Mouse (Mus musculus): Measurements from ENCODE around the gene Recql5. TPM values are rescaled to one million over a fixed set of nuclear protein-coding genes. Genes with fewer than 3 reads are reported as not detected.

Recql5 gene
- 12.3 and 23.3 TPM in 2 replicates for total RNA-seq (2015)
- 16.0 and 17.7 TPM in 2 replicates for total RNA-seq (2017)

GRCm38 (mm10) chr11:115933108-115933746 lies at the start of gene Recql5, which contains the start of gene Sap30bp:
Gene Recql5 (minus strand): TSS chr11:115933477.
Gene Sap30bp (plus strand): TSS chr11:115933282.
- ATAC-seq (replicated peaks; ENCODE audit: poor library complexity): peak; percentile 99

- no peak for ATAC-seq (replicated peaks; ENCODE audit: poor library complexity)
Measured at GRCm38 (mm10) chr11:115982472-115982871, 49.2 kb upstream of the Recql5 start.

- ATAC-seq (replicated peaks; ENCODE audit: poor library complexity): no peak
Measured at GRCm38 (mm10) chr11:115975544-115975943, 42.3 kb upstream of the Recql5 start.

GRCm38 (mm10) chr11:115975083-115975420 lies 41.8 kb upstream of the Recql5 start:
- no peak for ATAC-seq (replicated peaks; ENCODE audit: poor library complexity)

- ATAC-seq (replicated peaks; ENCODE audit: poor library complexity): peak; percentile 54
Measured at GRCm38 (mm10) chr11:115974309-115975082, 41.2 kb upstream of the Recql5 start, which contains the start of gene Itgb4. Gene Itgb4 (plus strand): TSS chr11:115974709.

- no peak for ATAC-seq (replicated peaks; ENCODE audit: poor library complexity)
Measured at GRCm38 (mm10) chr11:115971016-115971415, 37.7 kb upstream of the Recql5 start.

- no peak for ATAC-seq (replicated peaks; ENCODE audit: poor library complexity)
Measured at GRCm38 (mm10) chr11:115970006-115970673, 36.9 kb upstream of the Recql5 start.

GRCm38 (mm10) chr11:115968731-115969405 lies 35.6 kb upstream of the Recql5 start:
- peak; percentile 33; the same call in 1 of the 2 replicates for ATAC-seq (replicated peaks; ENCODE audit: poor library complexity)

GRCm38 (mm10) chr11:115964977-115965604 lies 31.8 kb upstream of the Recql5 start:
- ATAC-seq (replicated peaks; ENCODE audit: poor library complexity): peak; percentile 80

- ATAC-seq (replicated peaks; ENCODE audit: poor library complexity): no peak
Measured at GRCm38 (mm10) chr11:115962651-115963412, 29.6 kb upstream of the Recql5 start.

GRCm38 (mm10) chr11:115959018-115959417 lies 25.7 kb upstream of the Recql5 start:
- no peak for ATAC-seq (replicated peaks; ENCODE audit: poor library complexity)

- ATAC-seq (replicated peaks; ENCODE audit: poor library complexity): no peak
Measured at GRCm38 (mm10) chr11:115957971-115958370, 24.7 kb upstream of the Recql5 start.

- no peak for ATAC-seq (replicated peaks; ENCODE audit: poor library complexity)
Measured at GRCm38 (mm10) chr11:115956453-115956852, 23.2 kb upstream of the Recql5 start.

GRCm38 (mm10) chr11:115955195-115955858 lies 22.1 kb upstream of the Recql5 start:
- no peak for ATAC-seq (replicated peaks; ENCODE audit: poor library complexity)

- no peak for ATAC-seq (replicated peaks; ENCODE audit: poor library complexity)
Measured at GRCm38 (mm10) chr11:115954712-115955111, 21.4 kb upstream of the Recql5 start.

- no peak for ATAC-seq (replicated peaks; ENCODE audit: poor library complexity)
Measured at GRCm38 (mm10) chr11:115950719-115951118, 17.4 kb upstream of the Recql5 start.

- ATAC-seq (replicated peaks; ENCODE audit: poor library complexity): no peak
Measured at GRCm38 (mm10) chr11:115948316-115948715, 15.0 kb upstream of the Recql5 start.

GRCm38 (mm10) chr11:115946221-115946828 lies 13.0 kb upstream of the Recql5 start:
- no peak for ATAC-seq (replicated peaks; ENCODE audit: poor library complexity)

- no peak for ATAC-seq (replicated peaks; ENCODE audit: poor library complexity)
Measured at GRCm38 (mm10) chr11:115945247-115945646, 12.0 kb upstream of the Recql5 start.
